Mouse (Mus musculus) A20 (cell line): Measurements from ENCODE around the gene Myo1b.

Source experiments
- DNase-seq: peaks from one replicate; pipeline ENCODE4 v3.0.0-alpha.2; 2011; ENCODE audit warnings: low read depth, low spot score

Myo1b gene

DNA sequence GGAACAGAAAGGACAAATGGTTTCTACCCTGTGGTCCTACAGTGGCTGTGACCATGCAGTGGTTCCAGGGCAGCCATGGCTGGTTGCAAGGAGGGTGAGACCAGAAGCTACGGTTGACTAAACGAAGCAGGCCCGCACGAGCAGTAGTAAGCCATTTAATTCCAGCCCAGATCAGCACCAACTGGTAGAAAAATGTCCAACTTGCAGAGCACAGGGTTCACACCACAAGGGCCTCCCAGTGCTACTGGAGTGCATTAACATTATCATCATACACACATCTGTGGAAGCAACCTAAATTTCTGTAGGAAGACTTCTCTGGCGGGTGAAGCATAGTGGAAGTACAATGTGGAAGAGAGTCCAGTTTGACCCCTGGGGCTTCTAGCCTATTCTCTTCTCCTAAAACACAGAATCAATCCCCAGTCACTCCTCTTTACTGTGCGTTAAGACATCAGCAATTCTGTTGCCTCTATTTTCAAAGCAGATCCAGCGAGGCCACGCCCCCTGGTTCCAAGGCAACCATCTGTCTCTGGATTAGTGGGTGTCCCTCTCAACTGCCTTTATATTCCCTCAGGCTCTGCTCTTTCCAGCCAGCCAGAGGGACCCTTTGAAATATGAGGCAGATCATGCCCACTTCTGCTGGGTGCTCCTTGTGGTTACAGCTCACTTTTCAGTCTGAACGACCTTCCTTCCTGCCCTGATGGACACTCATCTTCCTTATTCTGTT is 120.1 kb downstream of the Myo1b start:
- DNase-seq, result no peak

DNA sequence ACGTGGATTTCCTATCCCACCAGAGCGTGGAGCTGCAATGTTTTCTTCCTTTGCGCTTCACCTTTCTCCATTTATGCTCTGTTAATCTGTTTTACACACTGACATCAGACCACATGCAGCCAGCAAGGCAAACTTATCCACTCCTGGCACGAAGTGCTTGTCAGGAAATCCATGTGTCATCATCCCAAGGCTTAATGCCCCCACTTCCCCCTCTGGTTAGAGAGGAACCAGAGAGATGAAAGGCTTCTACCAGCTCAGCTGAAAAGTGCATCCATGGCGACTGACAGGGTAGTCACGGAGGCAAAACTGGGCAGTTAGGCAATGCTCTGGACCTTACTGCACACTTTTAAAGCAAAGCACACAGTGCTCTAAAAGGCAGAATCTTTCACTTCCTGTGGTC is 126.6 kb downstream of the Myo1b start:
- DNase-seq, result no peak

DNA sequence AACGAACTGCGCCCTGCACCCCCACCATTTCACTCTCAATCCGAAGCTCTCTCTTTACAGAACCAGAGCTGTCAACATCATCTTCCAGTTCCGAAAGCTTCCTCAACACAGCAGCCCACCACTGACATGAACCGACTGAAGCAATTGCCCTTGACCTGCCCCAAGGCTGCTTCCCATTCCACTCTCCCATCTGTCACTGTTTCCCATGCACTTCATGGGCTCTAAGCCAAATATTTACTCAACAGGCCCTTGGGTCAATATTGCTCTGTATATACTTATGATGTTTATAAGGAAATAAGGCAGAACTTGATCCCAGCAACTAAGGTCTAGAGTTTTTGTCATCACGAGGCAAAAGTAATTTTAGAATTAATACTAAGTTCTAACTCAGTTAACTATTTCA is 133.8 kb downstream of the Myo1b start:
- no peak for DNase-seq

DNA sequence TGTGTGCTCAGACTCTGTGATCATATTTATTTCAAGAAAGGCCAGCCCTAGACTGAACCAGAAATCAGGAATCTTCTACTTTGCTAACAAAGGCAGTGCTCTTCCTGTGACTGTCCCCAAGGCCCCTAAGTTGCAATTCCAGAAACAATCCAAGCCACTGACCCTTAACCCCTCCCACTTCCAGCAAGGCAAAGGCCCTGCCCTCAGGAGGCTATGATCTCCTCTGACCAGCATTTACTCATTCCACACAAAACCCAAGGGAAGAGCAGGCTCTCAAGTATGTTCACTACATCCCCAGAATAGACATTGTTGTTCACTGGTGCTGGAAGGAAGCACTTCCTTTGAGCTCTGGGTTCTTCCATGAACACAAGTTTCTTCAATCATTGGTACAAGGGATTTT is 135.5 kb downstream of the Myo1b start:
- no peak for DNase-seq

DNA sequence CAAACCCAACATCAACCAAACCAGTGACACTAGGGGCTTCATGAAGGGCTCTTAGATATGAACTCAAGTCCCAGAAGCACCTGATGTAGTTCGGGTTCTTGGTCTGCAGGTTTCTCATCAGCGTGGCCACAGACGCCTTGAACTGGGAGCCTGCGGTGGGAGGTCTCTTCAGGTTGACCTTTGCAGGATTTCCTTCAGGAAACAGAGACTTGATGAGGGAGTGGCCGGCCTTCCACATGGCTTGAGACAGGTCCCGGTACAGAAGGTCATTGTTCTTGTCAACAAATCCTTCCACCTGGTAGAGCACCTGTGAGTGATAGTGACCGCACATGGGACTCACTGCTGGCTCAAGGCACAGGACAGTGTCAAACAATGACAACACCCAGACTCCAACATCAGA is 137.6 kb downstream of the Myo1b start:
- DNase-seq, result no peak

DNA sequence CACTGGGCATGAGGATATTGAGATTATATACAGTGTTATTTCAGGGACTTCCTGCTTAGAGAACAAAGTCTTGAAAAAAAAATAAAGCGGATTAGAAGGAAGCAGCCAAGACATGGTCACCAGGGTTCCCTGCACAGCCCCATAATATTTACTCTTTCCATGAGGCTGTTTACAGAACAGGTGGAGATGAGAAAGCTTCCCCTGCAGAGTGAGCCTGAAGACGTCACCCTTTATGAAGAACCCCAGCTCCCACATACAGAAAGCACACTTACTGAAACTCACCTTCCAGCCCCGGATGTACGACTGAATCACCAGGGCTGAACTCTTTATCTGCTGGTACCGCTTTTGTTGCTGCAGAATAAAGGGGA is 145.4 kb downstream of the Myo1b start:
- no peak for DNase-seq

DNA sequence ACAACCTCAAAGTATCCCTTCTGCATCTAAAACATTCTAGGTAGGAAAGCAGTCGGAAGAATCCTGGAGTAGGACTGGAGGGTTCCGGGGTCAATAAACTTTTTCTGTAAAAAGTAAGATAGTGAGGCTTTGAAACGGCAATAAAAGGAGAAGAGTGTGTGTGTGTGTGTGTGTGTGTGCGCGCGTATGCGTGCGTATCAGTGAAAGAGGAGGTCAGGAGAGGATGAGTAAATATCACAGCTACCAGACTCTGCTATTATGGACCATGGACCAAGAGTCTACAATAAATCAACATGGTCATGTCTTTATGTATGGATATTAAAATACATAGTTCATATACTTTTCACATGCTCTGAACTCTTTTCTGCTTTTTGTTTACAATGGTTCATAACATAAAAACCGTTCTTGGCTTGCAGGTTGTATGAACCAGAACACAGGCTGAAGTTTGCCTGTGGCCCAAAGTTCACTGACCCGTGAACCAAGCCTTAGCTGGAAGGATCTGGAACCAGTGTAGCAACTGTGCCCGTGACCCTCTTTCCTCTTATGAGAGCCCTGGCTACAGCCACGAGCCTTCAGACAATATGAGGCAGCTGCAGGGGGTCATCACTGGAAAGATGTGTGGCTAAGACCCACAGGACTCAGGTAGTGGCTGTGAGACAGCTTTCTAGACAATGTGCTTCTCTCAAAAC is 145.9 kb downstream of the Myo1b start:
- no peak for DNase-seq

DNA sequence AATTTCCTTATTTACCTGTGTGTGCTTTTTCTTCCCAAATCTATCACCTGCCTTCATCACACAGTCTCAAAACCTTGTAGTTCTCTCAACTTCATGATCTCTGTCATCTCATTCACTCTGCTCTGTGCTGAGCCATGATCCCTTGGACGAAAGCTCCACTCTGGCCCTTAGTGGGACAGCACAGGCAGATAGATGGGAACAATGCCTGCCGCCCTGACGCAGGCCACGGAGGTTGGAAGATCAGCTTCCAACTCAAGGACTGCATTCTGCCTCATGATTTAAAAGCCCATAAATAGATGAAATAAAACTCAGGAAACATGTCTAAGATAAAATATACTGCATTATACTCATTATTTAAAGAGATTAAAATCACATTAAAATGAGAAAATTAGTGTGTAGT is 149.6 kb downstream of the Myo1b start:
- DNase-seq, result no peak

DNA sequence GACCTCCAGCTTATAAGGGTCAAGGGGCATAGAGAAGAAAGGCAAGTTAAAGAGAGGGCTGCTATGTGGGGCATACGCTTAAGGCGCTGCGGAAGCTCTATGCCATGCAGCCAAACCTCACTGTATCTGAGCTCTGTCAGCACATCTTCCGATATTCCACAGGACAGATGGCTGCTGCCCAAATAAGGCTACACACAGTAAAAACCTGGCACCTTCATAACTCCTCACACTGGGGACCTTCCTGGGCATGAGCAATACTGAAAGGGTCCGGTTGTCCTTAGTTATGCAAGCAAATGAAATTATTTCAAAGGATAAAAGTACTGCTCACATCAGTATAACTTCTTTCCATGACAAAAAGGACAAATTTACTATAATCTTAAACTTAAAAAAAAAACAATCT is 150.7 kb downstream of the Myo1b start:
- DNase-seq, result no peak

DNA sequence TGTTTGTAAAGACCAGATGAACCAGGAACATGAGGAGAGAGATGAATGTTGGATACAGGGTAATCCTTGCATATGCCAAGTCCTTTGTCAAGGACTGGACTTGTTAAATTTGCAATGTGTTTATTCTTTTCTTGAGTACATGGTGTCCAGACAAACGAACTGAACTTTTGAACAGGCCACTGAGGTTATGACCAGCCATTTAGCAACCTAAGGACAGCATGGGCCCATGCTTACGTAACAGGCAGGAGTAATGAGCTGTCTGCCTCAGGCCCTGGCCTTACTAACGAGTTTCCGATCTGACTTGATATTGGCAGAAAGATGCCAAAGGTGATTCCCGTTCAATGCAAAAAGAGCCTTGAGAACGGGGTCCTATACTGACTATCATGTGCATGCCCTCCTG is 156.2 kb downstream of the Myo1b start:
- DNase-seq, result no peak

DNA sequence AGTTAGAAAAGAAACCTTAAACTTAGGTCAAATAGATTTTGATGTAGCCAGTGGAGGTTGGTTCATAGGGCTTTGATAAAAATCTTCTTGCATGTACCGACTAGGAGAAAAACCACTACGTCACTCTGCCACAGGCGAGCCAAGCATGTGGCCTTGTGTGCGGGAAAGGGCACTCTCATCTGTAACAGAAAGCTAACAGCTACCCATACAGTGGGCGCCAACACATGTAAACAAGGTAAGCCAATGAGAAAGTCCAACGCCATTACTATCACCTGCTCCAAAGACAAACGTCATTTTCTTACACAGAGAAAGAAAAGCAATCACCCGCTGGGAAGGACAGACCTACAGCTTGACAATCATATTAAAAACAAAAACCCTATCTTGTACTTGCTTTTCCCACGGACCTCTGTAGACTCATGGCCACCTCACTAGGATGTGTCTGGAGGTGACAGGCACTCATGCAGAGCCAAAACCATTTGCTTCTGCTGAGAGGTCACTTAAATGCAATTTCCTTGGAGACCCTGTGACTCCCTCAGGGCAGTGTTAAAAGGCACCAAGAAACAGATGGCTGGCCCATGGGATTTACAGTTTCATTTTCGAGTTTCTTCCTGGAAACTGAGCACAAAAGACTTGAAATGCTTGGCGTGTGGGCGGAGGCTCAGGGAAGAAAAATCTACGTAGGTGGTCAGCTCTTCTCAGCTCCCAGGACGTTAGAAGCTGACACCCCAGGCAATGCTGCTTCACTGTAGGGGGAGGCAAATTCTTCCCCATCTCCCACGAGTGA is 157.4 kb downstream of the Myo1b start:
- no peak for DNase-seq

DNA sequence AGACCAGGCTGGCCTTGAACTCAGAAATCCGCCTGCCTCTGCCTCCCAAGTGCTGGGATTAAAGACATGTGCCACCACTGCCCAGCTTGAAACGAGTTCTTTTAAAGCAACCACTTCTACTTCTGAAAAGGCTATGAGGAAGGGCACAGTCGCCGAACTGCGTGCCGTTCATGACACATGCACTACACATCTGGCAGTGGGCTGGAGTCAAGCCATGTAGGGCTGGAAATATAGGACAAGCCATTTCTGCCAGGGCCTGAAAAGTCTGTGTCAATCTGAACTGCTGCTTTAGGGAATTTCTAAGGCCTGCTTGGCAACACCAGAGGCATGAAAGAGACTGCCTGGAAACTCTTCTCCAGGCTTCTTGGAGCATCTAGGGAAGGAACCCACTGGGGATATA is 162.2 kb downstream of the Myo1b start:
- DNase-seq, result no peak

DNA sequence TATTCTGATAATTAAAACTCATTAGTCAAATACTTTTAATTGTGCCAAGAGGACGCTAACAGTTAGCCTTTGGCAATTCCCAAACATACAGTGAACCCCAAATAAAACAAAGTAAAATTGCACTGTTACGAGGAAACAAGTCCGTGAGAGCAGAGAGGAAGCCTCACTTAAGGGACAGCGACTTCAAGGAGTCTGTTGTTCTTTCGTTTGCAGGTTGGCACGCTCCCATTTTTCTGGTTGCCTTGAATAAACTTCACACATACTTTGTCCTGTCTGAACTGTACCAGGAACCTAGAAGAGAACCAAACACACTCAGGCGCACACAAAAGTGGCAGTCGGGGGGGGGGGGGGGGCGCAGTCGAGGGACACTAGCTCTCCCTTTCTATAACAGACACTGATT is 164.9 kb downstream of the Myo1b start:
- no peak for DNase-seq

DNA sequence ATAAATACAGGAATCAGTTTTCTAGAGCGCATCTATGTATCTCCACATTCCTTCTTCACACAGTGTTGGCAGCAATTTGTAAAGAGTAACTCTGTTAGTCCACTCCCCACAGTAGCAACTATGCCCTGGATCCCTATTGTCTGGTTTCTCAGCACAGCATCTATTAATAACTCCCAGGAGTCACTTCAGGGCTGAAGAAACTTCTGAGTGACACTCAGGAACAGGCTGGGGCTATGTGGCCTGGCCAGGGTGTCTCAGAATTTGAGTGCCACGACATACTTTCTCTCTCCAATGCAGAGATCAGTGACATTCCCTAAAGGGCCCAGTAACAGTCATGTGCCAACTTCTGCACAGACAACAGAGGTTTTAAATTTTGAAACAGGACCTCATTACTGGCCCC is 167.6 kb downstream of the Myo1b start:
- DNase-seq, result no peak

DNA sequence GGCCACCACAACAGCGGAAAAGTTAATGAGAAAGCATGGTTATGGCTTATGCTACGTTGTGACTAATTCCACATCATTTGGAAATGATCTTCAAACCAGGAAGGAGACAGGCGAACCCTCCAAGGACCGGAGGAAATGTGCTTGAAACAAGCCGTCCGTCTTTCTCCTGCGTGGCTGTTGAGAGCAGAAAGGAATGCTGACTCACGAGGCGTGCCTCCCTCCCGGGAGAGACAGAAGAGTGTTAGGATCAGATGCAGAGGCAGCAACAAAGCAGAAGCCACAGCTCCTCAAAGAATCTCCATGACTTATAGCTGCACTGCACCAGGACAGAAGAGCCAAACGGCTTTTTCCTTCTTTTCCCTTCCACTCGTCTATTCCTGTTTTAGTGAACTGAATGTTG is 168.4 kb downstream of the Myo1b start:
- no peak for DNase-seq

DNA sequence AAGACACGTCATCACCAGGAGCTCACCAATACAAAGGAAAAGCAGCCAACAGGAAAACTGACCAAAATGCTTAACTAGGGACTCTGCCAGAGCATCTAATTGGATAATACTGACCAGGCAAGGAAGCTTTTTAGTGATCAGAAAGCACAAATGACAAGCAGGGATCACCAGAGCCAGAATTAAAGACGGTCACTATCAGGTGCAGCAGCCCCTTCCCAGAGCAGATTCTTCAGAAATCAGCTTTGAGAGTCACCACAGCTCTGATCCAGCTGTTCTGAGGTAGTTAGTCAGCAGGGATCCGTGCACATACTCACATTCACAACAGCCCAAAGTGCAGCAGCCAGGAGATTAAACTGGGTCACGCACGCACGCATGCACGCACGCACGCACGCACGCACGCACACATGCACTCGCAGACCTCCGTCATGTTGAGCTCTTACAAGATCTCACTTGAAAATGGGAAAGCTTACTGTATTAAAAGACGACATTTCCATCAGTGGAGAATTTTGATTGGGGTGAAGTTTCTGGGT is 169.1 kb downstream of the Myo1b start:
- DNase-seq, result no peak

DNA sequence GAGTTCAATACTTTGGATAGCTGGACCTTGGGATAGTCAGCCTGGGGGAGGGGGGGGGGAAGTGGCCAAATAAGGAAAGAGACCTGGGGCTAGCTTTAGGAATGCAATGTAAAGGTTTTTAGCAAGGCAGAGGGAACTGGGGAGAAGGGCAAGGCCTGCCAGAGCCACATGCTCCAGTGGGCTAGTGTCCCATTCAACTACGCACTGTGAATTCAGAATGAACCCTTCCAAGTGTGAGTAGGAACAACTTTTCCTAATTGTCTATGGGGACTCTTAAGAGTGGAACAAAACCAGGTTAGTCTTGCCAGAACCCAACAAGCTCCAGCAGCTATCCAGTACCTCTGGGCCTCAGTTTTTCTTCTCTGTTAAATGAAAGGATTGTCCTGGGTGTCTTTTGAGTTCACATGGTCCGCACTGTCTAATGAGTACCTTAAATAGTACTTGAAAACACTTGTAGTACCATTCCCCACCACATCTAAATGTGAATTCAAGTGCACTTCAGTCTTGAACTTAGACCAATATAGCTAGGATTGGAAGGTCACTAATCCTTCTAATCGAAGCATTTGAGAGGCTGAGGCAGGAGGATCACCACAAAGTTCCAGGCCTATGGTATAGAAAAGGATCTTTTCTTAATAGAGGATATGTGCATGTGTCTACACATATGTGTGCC is 172.0 kb downstream of the Myo1b start:
- no peak for DNase-seq

DNA sequence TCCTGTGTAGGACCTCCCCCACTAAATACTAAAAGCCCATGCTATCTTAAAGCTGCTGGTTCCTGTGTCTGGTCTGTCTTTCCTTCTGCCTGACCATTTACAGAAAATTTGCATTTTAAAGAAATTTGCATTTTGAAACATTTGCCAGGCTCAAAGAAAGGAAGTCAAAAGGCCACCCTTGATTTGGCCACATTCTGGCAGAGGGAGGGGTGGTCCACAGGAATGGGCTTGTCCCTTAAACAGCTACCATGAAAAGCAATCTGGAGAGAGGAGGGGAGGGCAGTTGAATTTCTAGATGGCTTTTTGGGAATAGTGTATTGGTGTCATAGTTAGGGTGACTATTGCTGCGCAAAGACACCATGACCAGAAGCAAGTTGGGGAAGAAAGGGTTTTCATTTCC is 173.3 kb downstream of the Myo1b start:
- DNase-seq, result no peak

DNA sequence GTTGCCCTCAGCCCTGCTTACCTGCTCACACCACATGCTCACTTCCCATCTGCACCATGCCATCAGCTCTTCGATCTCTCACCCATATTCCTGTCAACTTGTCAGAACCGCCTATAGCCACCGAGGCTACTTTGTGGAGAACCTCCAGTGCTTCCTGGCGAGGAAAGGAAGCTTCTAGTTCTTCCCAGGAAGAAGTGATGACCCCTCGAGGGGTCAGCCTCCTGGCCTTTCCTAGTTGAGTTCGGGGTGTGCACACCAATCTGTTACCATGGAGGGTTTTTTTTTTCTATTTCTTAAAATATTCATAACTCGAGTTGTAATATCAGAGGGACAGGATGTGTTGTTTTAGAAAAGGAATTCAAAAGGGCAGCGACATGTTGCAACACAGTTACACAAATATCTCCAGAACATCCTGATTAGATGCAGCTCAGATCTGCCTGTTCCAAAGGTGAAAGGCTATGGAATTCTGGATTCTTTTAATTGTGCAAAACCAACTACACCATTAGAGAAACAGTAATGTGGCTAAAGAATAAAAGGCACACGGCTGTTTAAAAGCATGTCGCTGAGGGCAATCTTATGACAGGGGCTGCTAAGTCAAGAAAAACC is 175.1 kb downstream of the Myo1b start:
- DNase-seq, result no peak

DNA sequence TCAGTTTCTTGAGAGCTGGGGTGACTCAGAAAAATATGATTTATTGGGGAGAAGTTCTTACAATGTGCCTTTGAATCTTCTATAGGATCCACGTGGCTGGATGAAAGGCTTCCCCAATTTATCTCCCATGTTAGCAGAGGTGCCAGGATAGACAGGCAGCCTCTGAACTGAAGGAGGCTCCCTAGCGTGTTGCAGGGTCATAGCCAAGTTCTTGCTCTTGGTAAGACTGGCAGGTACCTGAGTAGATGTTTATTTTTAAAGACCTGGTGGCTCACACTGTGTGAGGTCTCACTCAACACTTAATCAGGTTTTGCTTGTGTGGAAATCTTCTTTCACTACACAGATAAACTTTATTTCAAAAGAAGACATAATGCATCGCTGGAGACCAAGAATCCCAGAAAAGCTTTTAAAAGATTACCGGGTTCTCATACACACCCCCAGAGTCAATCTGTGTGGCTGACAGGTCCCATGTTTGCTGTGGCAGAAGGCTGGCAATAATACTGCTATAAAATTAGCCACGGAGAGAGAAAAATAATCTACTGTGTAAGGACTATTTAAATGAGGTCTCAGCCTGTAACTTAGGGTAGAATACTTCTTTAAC is 176.5 kb downstream of the Myo1b start:
- no peak for DNase-seq

DNA sequence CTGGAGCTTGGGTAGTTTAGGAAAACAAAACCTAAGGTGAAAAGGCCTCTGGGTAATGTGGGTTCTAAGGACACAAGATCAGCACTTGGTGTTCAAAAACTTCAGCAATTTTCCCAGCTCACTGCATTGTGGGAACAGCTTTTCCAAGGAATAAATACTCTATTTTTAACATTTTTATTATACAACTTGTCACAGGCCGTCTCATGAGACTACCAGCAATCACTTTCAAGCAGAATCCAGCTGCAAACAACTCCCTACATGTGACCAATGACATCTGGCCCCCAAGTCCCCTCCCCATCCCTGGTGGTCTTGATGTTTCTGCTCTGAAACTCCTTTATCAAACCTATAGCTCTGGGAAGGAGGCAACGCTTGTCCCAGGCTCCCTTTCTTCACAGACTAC is 179.0 kb downstream of the Myo1b start:
- DNase-seq, result no peak
